ENCODE assay signal across 27 mouse cellular contexts in the genomic region with DNA sequence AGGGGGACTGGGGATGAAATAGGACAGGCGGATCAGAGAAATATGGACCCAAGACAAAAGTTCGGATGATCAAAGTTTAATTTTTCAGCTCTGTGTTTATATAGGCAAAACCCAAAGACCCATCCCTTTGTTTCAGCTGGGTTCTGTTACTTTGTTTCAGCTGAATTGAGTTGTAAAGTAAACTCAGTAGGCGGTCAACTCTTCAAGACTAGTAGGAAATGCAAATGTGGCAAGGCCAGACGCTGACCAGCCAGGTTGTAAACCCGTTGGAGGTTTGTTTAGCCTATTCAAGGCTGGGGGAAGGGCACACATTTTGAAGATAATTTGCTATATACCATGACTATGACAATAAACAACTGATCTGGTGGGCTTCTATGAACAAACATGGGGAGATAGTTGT.
DNase-seq lines count a peak whose midpoint lies in the region; ATAC-seq and TF ChIP-seq lines count a peak whose summit lies in the region.
"Had no signal": no experiment of that assay in that cellular context is flagged by ENCODE, and none has a peak within 500 bp of the region (broad histone marks: within the 10 kb centered on the region; RNA-seq: fewer than 3 reads in every experiment).

No protein-coding gene starts in this region.

- H3K9ac ChIP-seq in midbrain, embryonic 11.5 days (ENCODE audit: low read length): no peak overlapping the region
- H3K9ac ChIP-seq in midbrain, postnatal 0 days (replicated peaks; ENCODE audit: low read length, poor library complexity, severe bottlenecking): no peak overlapping the region
- no peak overlapping the region for H3K9ac ChIP-seq in hindbrain, postnatal 0 days (replicated peaks; ENCODE audit: low read length)
- H3K9ac ChIP-seq: embryonic facial prominence, embryonic 13.5 days; embryonic facial prominence, embryonic 15.5 days; forebrain, embryonic 12.5 days had no signal

- no peaks in the 10 kb centered on the region for H3K27me3 ChIP-seq in midbrain, embryonic 11.5 days (ENCODE audit: control insufficient read depth, insufficient read depth, low read length)
- H3K27me3 ChIP-seq in midbrain, postnatal 0 days (ENCODE audit: insufficient read depth, low read length): no peaks in the 10 kb centered on the region
- H3K27me3 ChIP-seq in hindbrain, postnatal 0 days (ENCODE audit: insufficient read depth, low read length): no peaks in the 10 kb centered on the region
- H3K27me3 ChIP-seq: CH12.LX; forebrain, embryonic 12.5 days; Patski had no signal

- no peak for TF ChIP-seq CTCF in midbrain, postnatal 0 days (IDR thresholded peaks at IDR 0.05)
- no peak for TF ChIP-seq CTCF in hindbrain, postnatal 0 days (IDR thresholded peaks at IDR 0.05; ENCODE audit: low read depth)

- no peaks in the 10 kb centered on the region for H3K9me3 ChIP-seq in midbrain, embryonic 11.5 days (ENCODE audit: control insufficient read depth, low read length)
- no peaks in the 10 kb centered on the region for H3K9me3 ChIP-seq in midbrain, postnatal 0 days (ENCODE audit: low read length)
- no peaks in the 10 kb centered on the region for H3K9me3 ChIP-seq in hindbrain, postnatal 0 days (ENCODE audit: low read length)
- H3K9me3 ChIP-seq: embryonic facial prominence, embryonic 13.5 days; embryonic facial prominence, embryonic 15.5 days; forebrain, embryonic 10.5 days; forebrain, embryonic 12.5 days had no signal

- 44% methylated on average over 5 of the region's 5 CpGs for WGBS in midbrain, embryonic 11.5 days
- 52% methylated on average over 5 of the region's 5 CpGs for WGBS in midbrain, postnatal 0 days
- 42% methylated on average over 5 of the region's 5 CpGs for whole genome bisulfite sequencing in hindbrain, postnatal 0 days

- H3K27ac ChIP-seq in midbrain, embryonic 11.5 days (ENCODE audit: low read depth, low read length): no peak overlapping the region
- H3K27ac ChIP-seq in midbrain, postnatal 0 days (ENCODE audit: low read depth, low read length): no peak overlapping the region
- H3K27ac ChIP-seq in hindbrain, postnatal 0 days: no peak overlapping the region
- H3K27ac ChIP-seq: embryonic facial prominence, embryonic 13.5 days; embryonic facial prominence, embryonic 15.5 days; forebrain, embryonic 10.5 days; forebrain, embryonic 12.5 days had no signal

- no peak for ATAC-seq in midbrain, embryonic 11.5 days (ENCODE audit: low FRiP score)
- ATAC-seq in midbrain, postnatal 0 days (ENCODE audit: low FRiP score): no peak
- no peak for ATAC-seq in hindbrain, postnatal 0 days
- ATAC-seq: activated CD4-positive, CD25-positive, alpha-beta regulatory T cell, adult 4 months; CD4-positive, CD25-positive, alpha-beta regulatory T cell, adult 4 months; forebrain, embryonic 14.5 days; forebrain, embryonic 16.5 days; Patski had no signal

- no peaks in the 10 kb centered on the region for H3K4me1 ChIP-seq in midbrain, embryonic 11.5 days (ENCODE audit: control insufficient read depth, insufficient read depth, low read length)
- H3K4me1 ChIP-seq in midbrain, postnatal 0 days (ENCODE audit: insufficient read depth, low read length): no peaks in the 10 kb centered on the region; the same call in 1 of the 2 replicates
- H3K4me1 ChIP-seq in hindbrain, postnatal 0 days (ENCODE audit: insufficient read depth, low read length): no peaks in the 10 kb centered on the region
- H3K4me1 ChIP-seq: forebrain, embryonic 12.5 days had no signal

- no peaks in the 10 kb centered on the region for H3K36me3 ChIP-seq in midbrain, embryonic 11.5 days (ENCODE audit: control insufficient read depth, insufficient read depth, low read length)
- no peaks in the 10 kb centered on the region for H3K36me3 ChIP-seq in midbrain, postnatal 0 days (ENCODE audit: insufficient read depth, low read length)
- H3K36me3 ChIP-seq in hindbrain, postnatal 0 days (ENCODE audit: insufficient read depth, low read length): no peaks in the 10 kb centered on the region
- H3K36me3 ChIP-seq: embryonic facial prominence, embryonic 13.5 days; embryonic facial prominence, embryonic 15.5 days; forebrain, embryonic 10.5 days; forebrain, embryonic 12.5 days; G1E had no signal

- H3K4me3 ChIP-seq in midbrain, embryonic 11.5 days (ENCODE audit: low read depth, low read length): no peak overlapping the region
- no peak overlapping the region for H3K4me3 ChIP-seq in midbrain, postnatal 0 days (ENCODE audit: low read depth, low read length)
- H3K4me3 ChIP-seq in hindbrain, postnatal 0 days (ENCODE audit: low read length): no peak overlapping the region
- H3K4me3 ChIP-seq: embryonic facial prominence, embryonic 13.5 days; embryonic facial prominence, embryonic 15.5 days; erythroblast, embryonic 14.5 days; forebrain, embryonic 10.5 days; forebrain, embryonic 12.5 days had no signal

- H3K4me2 ChIP-seq in midbrain, embryonic 11.5 days: no peak overlapping the region
- no peak overlapping the region for H3K4me2 ChIP-seq in midbrain, postnatal 0 days (ENCODE audit: low read depth, low read length, poor library complexity, severe bottlenecking)
- no peak overlapping the region for H3K4me2 ChIP-seq in hindbrain, postnatal 0 days (ENCODE audit: low read depth, low read length)
- H3K4me2 ChIP-seq: embryonic facial prominence, embryonic 13.5 days; embryonic facial prominence, embryonic 15.5 days; forebrain, embryonic 12.5 days had no signal

- DNase-seq in midbrain, embryonic 11.5 days (ENCODE audit: low spot score, missing footprints): peak; percentile 26
- DNase-seq in midbrain, postnatal 0 days (ENCODE audit: low spot score): no peak
- peak; percentile 62 for DNase-seq in R1 (ENCODE audit: low read depth, low spot score)
- no peak for DNase-seq in adrenal gland, postnatal 25 days
- DNase-seq in hindbrain, postnatal 0 days (ENCODE audit: low spot score): no peak
- DNase-seq: adrenal gland, adult 8-10 months; adrenal gland, postnatal 14 days; B cell, adult 2 months; cerebellum, adult 11 months; cerebellum, adult 18-20 months; cerebellum, adult 8-10 months; cerebellum, adult 9-11 months; cerebellum, postnatal 14 days; cerebellum, postnatal 36 days; embryo, embryonic 11 days had no signal

Comparison
In these comparisons a context has a peak if more than half of its experiments do, and no peak if none do; other contexts are left out.
1. DNase-seq: peak in midbrain, embryonic 11.5 days (single experiment) and R1 (single experiment); none in midbrain, postnatal 0 days (single experiment), adrenal gland, postnatal 25 days (single experiment) and hindbrain, postnatal 0 days (single experiment).